16 mouse cellular contexts compared by ENCODE assay signal in the genomic region with DNA sequence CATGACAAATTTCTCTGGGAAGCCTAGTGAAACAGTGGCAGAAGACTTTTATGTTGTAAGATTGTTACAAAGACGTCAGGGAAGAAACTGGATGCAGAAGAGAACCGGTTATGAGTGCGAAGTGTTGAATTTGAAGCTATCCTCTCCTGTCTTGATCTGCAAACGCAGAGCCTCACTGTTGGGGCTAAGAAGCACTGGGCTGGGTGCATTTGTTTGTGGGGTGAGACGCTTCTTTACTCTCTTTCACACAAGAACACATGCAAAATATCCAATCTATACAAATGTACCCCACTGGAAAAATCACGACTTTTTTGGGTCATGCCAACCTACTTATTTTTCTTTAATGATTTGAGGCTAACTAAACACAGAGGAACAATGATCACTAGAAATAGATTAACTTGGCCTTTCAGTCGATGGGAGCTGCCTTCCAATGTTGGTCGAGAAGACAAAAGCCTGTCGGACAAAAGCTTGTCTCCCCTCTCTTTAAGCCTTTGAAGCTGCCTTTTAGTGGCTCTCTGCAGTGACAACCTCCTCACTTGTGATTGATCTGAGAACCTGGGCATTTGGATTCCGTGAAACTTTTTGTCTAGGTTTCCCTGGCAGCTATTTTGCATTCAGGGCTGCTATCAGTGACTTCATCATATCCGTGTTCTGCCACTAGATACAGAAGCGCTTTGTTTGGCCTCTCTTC.
A peak's percentile ranks its signal among the peaks of the same experiment; 100 is the strongest.
DNase-seq lines count a peak whose midpoint lies in the region; ATAC-seq lines count a peak whose summit lies in the region.
"Had no signal": no experiment of that assay in that cellular context is flagged by ENCODE, and none has a peak within 500 bp of the region (broad histone marks: within the 10 kb centered on the region; RNA-seq: fewer than 3 reads in every experiment).

No protein-coding gene starts in this region.

- no peaks in the 10 kb centered on the region for H3K27me3 ChIP-seq in forebrain, embryonic 15.5 days
- no peaks in the 10 kb centered on the region for H3K27me3 ChIP-seq in midbrain, embryonic 15.5 days (replicated peaks)
- H3K27me3 ChIP-seq: kidney, embryonic 15.5 days had no signal

- 13% methylated on average over 12 of the region's 12 CpGs for WGBS in forebrain, embryonic 15.5 days
- 14% methylated on average over 12 of the region's 12 CpGs for WGBS in midbrain, embryonic 15.5 days

- intact Hi-C loops in left cerebral cortex, postnatal 4 days (cut with DNase I) = no loop called here

- peak; percentile 48 for ATAC-seq in forebrain, embryonic 15.5 days (replicated peaks)
- ATAC-seq in midbrain, embryonic 15.5 days (replicated peaks) = peak; percentile 56

- H3K4me3 ChIP-seq in forebrain, embryonic 15.5 days = no peak overlapping the region
- H3K4me3 ChIP-seq in midbrain, embryonic 15.5 days = no peak overlapping the region
- H3K4me3 ChIP-seq: gastrocnemius, adult 2 months; kidney, embryonic 15.5 days had no signal

- H3K36me3 ChIP-seq in forebrain, embryonic 15.5 days = no peaks in the 10 kb centered on the region
- H3K36me3 ChIP-seq in midbrain, embryonic 15.5 days (replicated peaks) = no peaks in the 10 kb centered on the region
- H3K36me3 ChIP-seq: G1E; kidney, embryonic 15.5 days had no signal

- H3K9ac ChIP-seq in forebrain, embryonic 15.5 days (replicated peaks) = no peak overlapping the region
- no peak overlapping the region for H3K9ac ChIP-seq in midbrain, embryonic 15.5 days
- H3K9ac ChIP-seq: kidney, embryonic 15.5 days had no signal

- no peaks in the 10 kb centered on the region for H3K9me3 ChIP-seq in forebrain, embryonic 15.5 days
- no peaks in the 10 kb centered on the region for H3K9me3 ChIP-seq in midbrain, embryonic 15.5 days
- H3K9me3 ChIP-seq: G1E; kidney, embryonic 15.5 days had no signal

- H3K4me1 ChIP-seq in forebrain, embryonic 15.5 days = peaks cover 9% of the 10 kb centered on the region; the same call in 1 of the 2 replicates
- 0 out of 2 replicates have a peak, but pooled peaks cover 4% of the 10 kb centered on the region for H3K4me1 ChIP-seq in midbrain, embryonic 15.5 days

- H3K4me2 ChIP-seq in forebrain, embryonic 15.5 days (replicated peaks) = no peak overlapping the region
- no peak overlapping the region for H3K4me2 ChIP-seq in midbrain, embryonic 15.5 days
- H3K4me2 ChIP-seq: kidney, embryonic 15.5 days had no signal

- peak; percentile 14 for DNase-seq in embryo, embryonic 11.5 days (ENCODE audit: low read depth, low spot score)
- peak; percentile 22 for DNase-seq in hindlimb bud, embryonic 11.5 days (ENCODE audit: extremely low spot score, low read depth, low spot score)
- DNase-seq in left cerebral cortex, adult 18-20 months (ENCODE audit: low spot score in 2 of 2) = no peak
- DNase-seq in right cerebral cortex, adult 18-20 months = no peak
- DNase-seq in left cerebral cortex, postnatal 4 days = no peak
- no peak for DNase-seq in lung, postnatal 10 days
- DNase-seq: B cell, adult 2 months; cerebellum, postnatal 10 days; gastrocnemius, adult 2 months; lung, adult 2 months; right cerebral cortex, postnatal 25 days; thymus, postnatal 25 days had no signal

- no peak overlapping the region for H3K27ac ChIP-seq in forebrain, embryonic 15.5 days (replicated peaks)
- H3K27ac ChIP-seq in midbrain, embryonic 15.5 days = no peak overlapping the region
- H3K27ac ChIP-seq: gastrocnemius, adult 2 months; kidney, embryonic 15.5 days had no signal

Comparison
In these comparisons a context has a peak if more than half of its experiments do, and no peak if none do; other contexts are left out.
1. DNase-seq: peak in embryo, embryonic 11.5 days (single experiment) and hindlimb bud, embryonic 11.5 days (single experiment); none in left cerebral cortex, adult 18-20 months (0 of 2), right cerebral cortex, adult 18-20 months (single experiment), left cerebral cortex, postnatal 4 days (single experiment) and lung, postnatal 10 days (single experiment).